Mouse (Mus musculus) urinary bladder, adult 18-20 months (tissue): ENCODE data around the gene Zbtb9.

ENCODE experiments used
- DNase-seq, 2 experiments: peaks; one replicate each; pipeline ENCODE4 v3.0.0; 2022; ENCODE audit warnings: low spot score in 2 of 2, mixed read lengths in 2 of 2

The Zbtb9 gene

DNA sequence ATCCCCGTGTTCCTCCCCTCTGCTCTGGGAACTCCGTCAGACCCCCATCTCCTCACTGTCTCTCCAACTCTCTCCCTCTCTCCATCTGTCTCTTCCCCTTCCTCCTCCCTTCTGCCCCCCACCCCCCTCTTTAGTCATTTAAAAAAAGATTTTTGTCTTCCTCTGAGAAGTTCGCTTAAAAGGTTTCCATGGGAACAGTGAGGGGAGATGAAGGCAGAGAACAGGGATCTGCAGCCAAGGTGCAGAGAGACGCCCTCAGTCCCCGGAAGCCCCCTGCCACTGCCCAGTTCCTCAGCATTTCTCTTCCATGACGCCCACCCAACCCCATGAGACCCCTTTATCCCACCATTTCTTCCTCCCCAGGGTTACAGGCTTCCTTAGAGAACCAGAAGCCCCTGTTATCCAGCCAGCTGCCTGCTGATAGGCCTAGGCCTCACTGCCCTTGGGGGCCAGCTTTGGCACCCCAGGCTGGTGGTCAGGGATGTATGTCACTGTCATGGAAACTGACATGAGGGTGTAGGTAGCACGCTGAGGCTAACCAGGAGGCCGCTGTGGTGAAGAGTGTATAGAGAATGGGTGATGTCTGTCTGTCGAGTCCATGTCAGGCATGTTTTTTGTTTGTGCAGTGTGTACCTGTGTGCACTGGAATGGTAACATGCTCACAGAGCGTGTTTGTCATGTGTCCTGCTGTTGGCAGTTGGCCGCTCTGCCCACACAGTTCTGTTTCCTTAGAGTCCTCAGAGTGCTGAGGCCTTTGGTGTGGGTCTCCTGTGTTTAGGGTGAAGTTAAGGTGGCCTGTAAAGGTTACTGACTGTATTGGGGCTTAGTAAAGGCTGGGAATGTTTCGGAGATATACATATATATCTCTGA lies 25.5 kb upstream of the Zbtb9 start:
- DNase-seq: no peak

- peak in 1 of 2 experiments; percentile 49 for DNase-seq
Measured at GRCm38 (mm10) chr17:26948316-26949050, 24.5 kb upstream of the Zbtb9 start.

DNA sequence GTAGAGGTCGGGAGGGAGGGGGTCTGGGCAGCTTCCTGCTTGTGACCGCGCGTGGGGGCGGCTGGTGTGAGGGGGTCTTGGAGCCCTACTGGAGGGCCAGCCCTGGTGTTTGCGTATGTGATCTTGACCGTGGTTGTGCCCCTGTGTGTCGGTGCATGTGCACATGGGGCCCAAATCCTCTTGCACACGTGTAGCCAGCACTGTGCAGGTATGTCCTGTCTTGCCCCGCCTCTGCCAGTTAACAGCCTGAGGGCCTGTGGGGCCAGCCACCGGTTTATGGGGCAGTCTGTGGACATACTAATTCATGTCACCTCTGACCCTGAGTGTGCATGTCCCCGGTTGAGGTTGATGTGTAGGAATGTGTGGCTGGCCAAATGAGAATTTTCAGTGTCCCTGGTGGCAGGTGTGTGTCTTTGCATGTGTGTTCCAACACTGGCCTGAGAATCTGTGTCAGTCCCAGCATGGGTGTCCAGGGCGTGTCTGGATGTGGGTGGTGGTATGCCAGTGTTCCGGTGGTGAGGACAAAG lies 23.9 kb upstream of the Zbtb9 start:
- DNase-seq: no peak

DNA sequence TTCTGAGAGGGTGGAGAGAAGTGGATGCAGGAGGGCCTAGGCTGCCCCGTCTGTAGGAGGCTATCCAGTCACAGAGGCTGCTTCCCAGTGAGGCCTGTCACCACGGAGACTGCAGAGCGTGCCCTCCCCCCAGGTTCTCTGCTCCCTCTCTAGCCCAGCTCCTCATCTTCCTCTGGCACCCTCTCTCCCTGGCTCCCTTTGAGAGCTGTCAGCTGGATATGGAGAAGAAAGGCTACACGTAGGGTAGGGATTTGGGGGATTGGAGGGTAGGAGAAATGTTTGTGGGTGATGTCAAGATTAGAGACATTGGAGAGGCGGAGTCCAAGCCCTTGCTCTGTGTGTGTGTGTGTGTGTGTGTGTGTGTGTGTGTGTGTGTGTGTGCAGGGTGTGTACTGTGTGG lies 23.1 kb upstream of the Zbtb9 start:
- no peak for DNase-seq

GRCm38 (mm10) chr17:26950560-26951288 lies 22.2 kb upstream of the Zbtb9 start:
- DNase-seq: no peak

GRCm38 (mm10) chr17:26951406-26951805 lies 21.6 kb upstream of the Zbtb9 start:
- no peak for DNase-seq

- DNase-seq: no peak
Measured at GRCm38 (mm10) chr17:26951952-26952877, 20.8 kb upstream of the Zbtb9 start.

DNA sequence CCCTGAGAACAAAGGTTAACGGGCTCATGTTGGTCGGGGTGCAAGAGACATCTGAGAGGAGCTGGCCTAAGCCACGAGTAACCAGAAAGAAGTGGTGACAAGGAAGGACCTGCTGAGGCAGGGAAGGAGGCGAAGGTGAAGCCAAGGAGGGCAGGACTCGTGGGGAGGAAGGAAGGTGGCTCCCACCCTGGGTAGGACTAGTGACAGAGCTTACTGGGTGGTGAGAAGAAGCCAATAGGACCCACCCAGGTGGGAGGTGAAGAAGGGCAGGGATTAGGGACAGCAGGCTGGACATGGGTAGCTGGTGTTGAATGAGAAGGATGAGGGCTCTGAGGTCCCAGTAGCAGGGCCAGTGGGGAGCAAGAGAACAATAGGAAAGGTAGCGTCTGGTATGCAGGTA lies 19.8 kb upstream of the Zbtb9 start:
- no peak for DNase-seq

DNA sequence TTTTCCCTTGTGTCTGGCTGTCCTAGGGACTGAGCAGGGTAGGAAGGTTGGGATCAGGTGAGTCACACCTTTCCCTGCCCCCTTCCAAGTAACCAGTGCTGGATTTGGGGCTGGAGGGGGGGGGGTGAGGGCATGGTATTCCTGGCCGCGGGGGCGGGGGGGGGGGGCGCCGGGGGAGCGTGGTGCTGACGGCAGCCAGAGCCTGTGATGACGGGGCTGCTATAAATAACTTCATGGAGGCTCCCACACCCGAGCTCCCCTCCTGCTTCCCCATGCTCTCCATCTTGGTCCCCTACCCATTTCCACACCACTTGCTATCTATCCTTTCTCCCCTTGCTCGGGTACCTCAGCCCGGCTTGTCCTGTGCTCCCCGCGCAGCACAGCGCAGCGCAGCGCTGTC lies 19.2 kb upstream of the Zbtb9 start:
- no peak for DNase-seq

GRCm38 (mm10) chr17:26956309-26956708 lies 16.7 kb upstream of the Zbtb9 start:
- DNase-seq: no peak

DNA sequence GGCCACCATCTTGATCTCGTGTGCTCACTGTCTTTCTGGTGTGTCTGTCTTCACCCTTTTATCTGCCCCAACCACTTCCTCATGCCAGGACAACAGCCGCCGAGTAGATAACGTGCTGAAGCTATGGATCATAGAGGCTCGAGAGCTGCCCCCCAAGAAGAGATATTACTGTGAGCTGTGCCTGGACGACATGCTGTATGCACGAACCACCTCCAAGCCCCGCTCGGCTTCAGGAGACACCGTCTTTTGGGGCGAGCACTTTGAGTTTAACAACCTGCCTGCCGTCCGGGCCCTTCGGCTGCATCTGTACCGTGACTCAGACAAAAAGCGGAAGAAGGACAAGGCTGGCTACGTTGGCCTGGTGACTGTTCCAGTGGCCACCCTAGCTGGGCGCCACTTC lies 16.1 kb upstream of the Zbtb9 start:
- no peak for DNase-seq

DNA sequence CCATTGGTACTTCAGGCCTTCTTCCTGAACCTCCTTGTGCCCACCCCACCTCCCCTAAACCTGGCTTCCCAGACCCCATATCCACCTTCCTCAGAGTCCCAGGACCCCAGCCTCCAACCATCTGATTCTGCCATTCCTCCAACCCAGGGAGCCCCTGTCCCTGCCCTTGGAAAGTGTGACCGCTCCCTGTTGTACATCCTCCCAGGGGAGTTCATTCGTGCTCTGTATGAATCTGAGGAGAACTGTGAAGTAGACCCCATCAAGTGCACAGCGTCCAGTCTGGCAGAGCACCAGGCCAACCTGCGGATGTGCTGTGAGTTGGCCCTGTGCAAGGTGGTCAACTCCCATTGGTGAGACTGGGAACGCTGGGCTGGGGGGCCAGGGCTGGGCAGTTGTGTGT lies 15.1 kb upstream of the Zbtb9 start:
- DNase-seq: no peak

DNA sequence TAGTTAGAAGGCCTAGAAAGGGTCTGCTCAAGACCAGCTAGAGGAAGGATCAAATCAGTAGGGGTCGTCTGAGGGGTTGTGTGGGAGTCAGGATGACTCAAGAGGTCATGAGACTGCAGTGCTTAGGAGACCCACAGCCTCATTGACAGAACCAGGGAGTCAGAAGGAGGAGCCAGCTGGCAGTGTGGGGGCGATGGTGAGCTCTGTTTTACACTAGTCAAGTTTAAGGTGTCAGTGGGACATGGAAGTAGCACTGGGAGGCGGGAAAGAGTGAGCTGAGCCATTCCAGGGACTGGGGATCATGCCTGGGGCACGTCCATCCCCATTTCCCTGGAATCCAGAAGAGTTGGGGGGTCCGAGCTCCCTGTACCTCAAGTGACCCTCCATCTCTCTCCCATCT lies 14.1 kb upstream of the Zbtb9 start:
- no peak for DNase-seq

GRCm38 (mm10) chr17:26959815-26960214 lies 13.2 kb upstream of the Zbtb9 start:
- DNase-seq: no peak

DNA sequence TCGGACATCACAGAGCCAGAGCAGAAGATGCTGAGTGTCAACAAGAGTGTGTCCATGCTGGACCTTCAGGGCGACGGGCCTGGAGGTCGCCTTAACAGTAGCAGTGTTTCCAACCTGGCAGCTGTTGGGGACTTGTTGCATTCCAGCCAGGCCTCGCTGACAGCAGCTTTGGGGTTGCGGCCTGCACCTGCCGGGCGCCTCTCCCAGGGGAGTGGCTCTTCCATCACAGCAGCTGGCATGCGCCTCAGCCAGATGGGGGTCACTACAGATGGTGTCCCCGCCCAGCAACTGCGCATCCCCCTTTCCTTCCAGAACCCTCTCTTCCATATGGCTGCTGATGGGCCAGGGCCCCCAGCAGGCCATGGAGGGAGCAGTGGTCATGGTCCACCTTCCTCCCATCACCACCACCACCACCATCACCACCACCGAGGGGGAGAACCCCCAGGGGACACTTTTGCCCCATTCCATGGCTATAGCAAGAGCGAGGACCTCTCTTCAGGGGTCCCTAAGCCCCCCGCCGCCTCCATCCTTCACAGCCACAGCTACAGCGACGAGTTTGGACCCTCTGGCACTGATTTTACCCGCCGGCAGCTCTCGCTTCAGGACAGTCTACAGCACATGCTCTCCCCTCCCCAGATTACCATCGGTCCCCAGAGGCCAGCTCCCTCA lies 11.3 kb upstream of the Zbtb9 start:
- DNase-seq: no peak

GRCm38 (mm10) chr17:26966993-26967392 lies 6.0 kb upstream of the Zbtb9 start:
- no peak for DNase-seq

- DNase-seq: no peak
Measured at GRCm38 (mm10) chr17:26967477-26967876, 5.5 kb upstream of the Zbtb9 start.

DNA sequence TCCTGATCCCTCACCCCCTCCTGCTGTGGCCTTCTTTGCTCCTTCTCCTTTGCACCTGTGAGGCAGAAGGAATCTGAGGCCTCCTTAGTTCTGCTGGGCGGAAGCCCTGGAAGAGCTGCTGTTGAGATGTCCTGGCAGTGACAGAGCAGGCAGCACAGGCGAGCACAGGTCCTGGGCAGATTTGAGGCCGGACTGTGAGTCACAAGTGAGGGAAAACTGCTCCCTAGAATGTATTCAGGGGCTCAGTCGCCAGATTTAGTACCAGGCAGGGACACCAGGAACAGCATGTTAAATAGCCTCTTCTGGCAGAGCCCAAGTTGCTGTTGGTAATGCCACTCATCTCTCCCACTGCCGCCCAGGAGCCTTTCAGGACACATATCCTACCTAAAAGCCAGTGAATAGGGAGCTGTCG lies 4.8 kb upstream of the Zbtb9 start:
- DNase-seq: no peak

DNA sequence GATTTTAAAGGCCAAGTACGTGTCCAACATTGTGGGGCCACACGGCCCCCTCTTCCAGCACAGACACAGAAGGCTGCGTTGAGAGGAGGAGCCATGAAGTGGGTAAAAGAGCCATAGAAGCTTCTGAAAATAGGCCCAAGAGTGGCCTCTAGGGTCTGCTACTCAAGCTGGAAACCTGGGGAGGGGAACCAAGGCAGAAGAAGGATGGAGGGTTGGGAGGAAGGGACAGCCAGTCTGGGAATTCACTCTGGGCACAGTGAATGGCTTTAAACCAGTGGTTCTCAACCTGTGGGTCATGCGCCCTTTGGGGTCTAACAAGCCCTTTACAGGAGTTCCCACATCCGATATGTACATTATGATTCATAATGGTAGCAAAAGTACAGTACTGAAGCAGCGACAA lies 3.7 kb upstream of the Zbtb9 start:
- DNase-seq: no peak

GRCm38 (mm10) chr17:26970221-26970620 lies 2.7 kb upstream of the Zbtb9 start:
- no peak for DNase-seq
